Mouse (Mus musculus) heart, adult 2 months (tissue): ENCODE measurements at regions not wholly inside any gene's neighbourhood (a gene's known extent, or its start where the extent isn't known, plus 50 kb on each side); places are given as distances from the start of the nearest gene placed in this dataset.

ENCODE experiments used
- DNase-seq, 2 experiments: peaks; one replicate each; pipeline ENCODE4 v3.0.0; 2021
- H3K27ac ChIP-seq: fragments of 200-600 bp; 2 replicates; pipeline ENCODE4 v1.8.1; 2022
- H3K27me3 ChIP-seq: fragments of 200-500 bp; 2 replicates; pipeline ENCODE4 v1.6.1; 2012; ENCODE audit warnings: mild to moderate bottlenecking, low read length, inconsistent platforms, mixed read lengths; ENCODE audit not compliant: control insufficient read depth, insufficient read depth
- H3K36me3 ChIP-seq: fragments of 200-500 bp; 2 replicates; pipeline ENCODE4 v1.6.1; 2012; ENCODE audit warnings: low read length, inconsistent platforms; ENCODE audit not compliant: control insufficient read depth, insufficient read depth
- H3K4me1 ChIP-seq: fragments of 200-500 bp; 2 replicates; pipeline ENCODE4 v1.6.1; 2011; ENCODE audit warnings: low read length; ENCODE audit not compliant: control insufficient read depth, insufficient read depth
- H3K4me3 ChIP-seq: fragments of 200-600 bp; 2 replicates; pipeline ENCODE4 v1.8.1; 2022
- H3K79me2 ChIP-seq: fragments of 200-500 bp; replicated peaks from 2 replicates; pipeline ENCODE4 v1.6.1; 2012; ENCODE audit warnings: mild to moderate bottlenecking, inconsistent platforms, low read length, moderate library complexity, mixed read lengths; ENCODE audit not compliant: control insufficient read depth, insufficient read depth
- H3K9ac ChIP-seq: fragments of 200-500 bp; 2 replicates; pipeline ENCODE4 v1.6.1; 2012; ENCODE audit warnings: low read depth, mild to moderate bottlenecking, control low read depth, inconsistent platforms, low read length, mixed read lengths
- CTCF ChIP-seq: fragments of 200-600 bp; IDR thresholded peaks from 2 replicates; pipeline ENCODE4 v1.8.1; 2022; ENCODE audit warnings: antibody characterized with exemption, mild to moderate bottlenecking, moderate library complexity
- EP300 ChIP-seq: fragments of 200-500 bp; IDR thresholded peaks from 2 replicates; pipeline ENCODE4 v1.6.1; 2011; ENCODE audit warnings: low read depth, low read length, control low read depth; ENCODE audit not compliant: insufficient read depth
- POLR2A ChIP-seq: fragments of 200-500 bp; IDR thresholded peaks from 2 replicates; pipeline ENCODE4 v1.6.1; 2011; ENCODE audit warnings: mild to moderate bottlenecking, low read depth, low read length, control low read depth; ENCODE audit not compliant: insufficient read depth
- WGBS: fragments of 180-500 bp; shearing (Covaris S2); methylation state at CpG from one replicate; pipeline ENCODE4 v1.1.7; 2018; 5-methylcytosine and 5-hydroxymethylcytosine counted together
- intact Hi-C: fragments of 180-260 bp; cut with DNase I; formaldehyde crosslinking; loops from one replicate; pipeline ENCODE4 v1.15.1; 2025

DNA sequence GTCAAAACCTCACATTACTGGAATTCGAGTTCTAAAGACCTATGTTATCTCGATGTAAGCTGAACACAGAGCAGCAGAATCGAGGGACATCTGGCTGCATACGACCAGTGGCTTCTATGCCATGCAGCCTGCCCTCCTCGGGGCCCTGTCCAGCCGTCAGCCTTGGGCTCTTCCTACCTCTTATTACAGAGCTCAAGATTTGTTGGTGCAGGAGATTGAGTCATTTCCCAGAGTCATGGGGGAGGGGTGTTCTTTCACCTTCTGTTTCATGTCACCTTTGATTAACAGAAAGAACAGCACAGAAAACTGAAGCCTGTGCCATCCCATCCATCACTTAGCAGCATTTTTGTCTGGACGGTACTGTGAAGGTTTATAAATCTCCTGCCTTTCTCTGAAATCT is 52.1 kb downstream of the Sst start:
- no peak overlapping the region for H3K9ac ChIP-seq
- H3K4me3 ChIP-seq, result no peak overlapping the region
- no peaks in the 10 kb centered on the region for H3K4me1 ChIP-seq
- no peak for TF ChIP-seq CTCF
- TF ChIP-seq POLR2A, result no peak
- no peak for TF ChIP-seq EP300
- no peak overlapping the region for H3K27ac ChIP-seq
- H3K36me3 ChIP-seq, result no peaks in the 10 kb centered on the region
- 33% methylated on average over 7 of the region's 7 CpGs for WGBS
- H3K79me2 ChIP-seq, result no peaks in the 10 kb centered on the region
- no peaks in the 10 kb centered on the region for H3K27me3 ChIP-seq
- DNase-seq, result no peak
- intact Hi-C loops, result no loop called here

DNA sequence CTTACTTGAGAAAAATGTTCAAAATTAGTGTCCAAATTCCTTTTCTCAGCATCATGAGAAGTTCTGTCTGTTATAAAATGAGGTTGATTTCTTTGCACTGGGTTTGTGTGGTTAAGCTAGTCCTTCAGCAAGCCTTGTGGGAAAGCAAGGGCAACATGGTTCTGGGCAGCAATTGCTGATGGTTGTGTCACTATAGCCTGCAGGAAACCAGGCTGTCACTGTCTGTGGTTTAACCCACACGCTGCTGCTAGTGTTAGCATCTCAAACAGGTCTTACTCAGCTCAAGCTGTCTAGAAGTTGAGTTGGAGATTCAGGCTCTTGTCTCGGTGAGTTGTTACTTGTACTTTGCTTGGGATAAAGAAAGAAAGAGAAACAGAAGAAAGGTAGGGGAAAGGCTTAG is 52.6 kb downstream of the Sst start:
- TF ChIP-seq POLR2A (no peak), CTCF (no peak), EP300 (no peak)
- intact Hi-C loops, result no loop called here
- no peaks in the 10 kb centered on the region for H3K79me2 ChIP-seq
- H3K9ac ChIP-seq, result no peak overlapping the region
- no peaks in the 10 kb centered on the region for H3K27me3 ChIP-seq
- H3K4me3 ChIP-seq, result no peak overlapping the region
- H3K4me1 ChIP-seq, result no peaks in the 10 kb centered on the region
- no peaks in the 10 kb centered on the region for H3K36me3 ChIP-seq
- DNase-seq, result no peak
- no peak overlapping the region for H3K27ac ChIP-seq
- 71% methylated on average over 2 of the region's 2 CpGs for WGBS

DNA sequence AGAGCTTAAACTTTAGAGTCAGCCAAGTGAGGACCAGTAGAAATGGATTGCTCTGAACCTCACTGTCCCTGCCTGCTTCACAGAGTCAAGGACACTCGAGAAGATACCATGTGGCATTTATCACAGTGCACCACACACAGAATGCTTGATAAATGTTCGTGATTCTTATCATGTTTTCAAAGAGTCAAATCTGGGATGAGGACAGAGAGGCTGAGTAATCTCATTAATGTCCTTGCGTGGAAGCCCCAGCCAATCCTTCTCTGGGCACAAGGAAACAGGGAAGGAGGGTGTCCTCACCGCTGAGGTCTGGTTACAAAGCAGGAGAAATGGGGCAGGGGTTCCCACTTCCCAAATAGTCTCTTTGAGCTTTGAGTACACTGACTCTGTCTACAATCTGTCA is 55.8 kb downstream of the Sst start:
- H3K27ac ChIP-seq, result no peak overlapping the region
- H3K79me2 ChIP-seq, result no peaks in the 10 kb centered on the region
- no peak for TF ChIP-seq CTCF
- no peak for TF ChIP-seq EP300
- TF ChIP-seq POLR2A, result no peak
- DNase-seq, result no peak
- no peak overlapping the region for H3K4me3 ChIP-seq
- WGBS, result 60% methylated on average over 4 of the region's 4 CpGs
- no peaks in the 10 kb centered on the region for H3K27me3 ChIP-seq
- intact Hi-C loops, result no loop called here
- H3K4me1 ChIP-seq, result no peaks in the 10 kb centered on the region
- H3K36me3 ChIP-seq, result no peaks in the 10 kb centered on the region
- no peak overlapping the region for H3K9ac ChIP-seq

- TF ChIP-seq EP300 (no peak), CTCF (no peak), POLR2A (no peak)
- no peak overlapping the region for H3K4me3 ChIP-seq
- H3K79me2 ChIP-seq, result no peaks in the 10 kb centered on the region
- H3K27ac ChIP-seq, result no peak overlapping the region
- intact Hi-C loops, result no loop called here
- no peak overlapping the region for H3K9ac ChIP-seq
- no peaks in the 10 kb centered on the region for H3K4me1 ChIP-seq
- H3K36me3 ChIP-seq, result no peaks in the 10 kb centered on the region
- WGBS, result 52% methylated on average over 2 of the region's 2 CpGs
- no peaks in the 10 kb centered on the region for H3K27me3 ChIP-seq
- no peak for DNase-seq
Measured at GRCm38 (mm10) chr16:23833603-23834002, 57.2 kb downstream of the Sst start.

DNA sequence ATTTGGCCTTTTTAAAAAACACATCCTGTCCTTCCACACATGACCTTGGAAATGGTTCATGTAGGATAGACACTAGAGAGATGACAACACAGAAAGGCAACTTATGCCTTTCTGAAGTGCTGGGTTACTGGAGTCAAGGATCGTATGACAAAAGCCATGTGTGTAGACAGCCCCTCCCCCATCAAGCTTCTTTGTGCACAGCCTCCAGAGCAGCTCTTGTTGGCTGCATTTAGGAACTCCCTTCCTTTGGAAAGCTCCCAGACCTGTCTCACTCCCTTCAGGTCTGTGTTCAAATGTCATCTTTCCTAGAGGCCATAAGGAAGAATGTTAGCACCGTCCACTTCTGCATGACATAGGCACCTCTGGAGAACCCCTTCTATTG is 57.7 kb downstream of the Sst start:
- 51% methylated on average over 2 of the region's 2 CpGs for WGBS
- Histone ChIP-seq H3K79me2 (no peaks in the 10 kb centered on the region), H3K27ac (no peak overlapping the region), H3K4me1 (no peaks in the 10 kb centered on the region), H3K4me3 (no peak overlapping the region), H3K9ac (no peak overlapping the region), H3K27me3 (no peaks in the 10 kb centered on the region), H3K36me3 (no peaks in the 10 kb centered on the region)
- intact Hi-C loops, result no loop called here
- no peak for DNase-seq
- no peak for TF ChIP-seq CTCF
- TF ChIP-seq POLR2A, result no peak
- TF ChIP-seq EP300, result no peak

GRCm38 (mm10) chr16:23832393-23833041 is 58.2 kb downstream of the Sst start:
- TF ChIP-seq CTCF (no peak), EP300 (no peak), POLR2A (no peak)
- no peak for DNase-seq
- H3K27me3 ChIP-seq, result no peaks in the 10 kb centered on the region
- H3K36me3 ChIP-seq, result no peaks in the 10 kb centered on the region
- H3K79me2 ChIP-seq, result no peaks in the 10 kb centered on the region
- no peak overlapping the region for H3K4me3 ChIP-seq
- no peaks in the 10 kb centered on the region for H3K4me1 ChIP-seq
- intact Hi-C loops, result no loop called here
- no peak overlapping the region for H3K27ac ChIP-seq
- H3K9ac ChIP-seq, result no peak overlapping the region
- WGBS, result 65% methylated on average over 9 of the region's 9 CpGs
